Comparison of ENCODE assay signal across 11 mouse cellular contexts in genomic region chr5:90641218-90641610, GRCm38 (mm10). TPM values are rescaled to one million over a fixed set of nuclear protein-coding genes. Genes with fewer than 3 reads are reported as not detected.
DNase-seq lines count a peak whose midpoint lies in the region; ATAC-seq lines count a peak whose summit lies in the region.
"Had no signal": no experiment of that assay in that cellular context is flagged by ENCODE, and none has a peak within 500 bp of the region (broad histone marks: within the 10 kb centered on the region; RNA-seq: fewer than 3 reads in every experiment).

No protein-coding gene starts in this region.

- no peak for DNase-seq in embryonic facial prominence, embryonic 10.5 days (ENCODE audit: low spot score)
- DNase-seq in A20 (ENCODE audit: low read depth, low spot score): peak; percentile 22
- DNase-seq in testis, postnatal 14 days (ENCODE audit: low spot score): no peak
- DNase-seq in left cerebral cortex, postnatal 36 days (ENCODE audit: low spot score in 2 of 2): no peak
- DNase-seq: layer of hippocampus, postnatal 36 days; right cerebral cortex, postnatal 4 days had no signal

- 73% methylated on average over 10 of the region's 10 CpGs for whole genome bisulfite sequencing in embryonic facial prominence, embryonic 15.5 days
- WGBS in embryonic facial prominence, embryonic 10.5 days: 75% methylated on average over 10 of the region's 10 CpGs
- 72% methylated on average over 10 of the region's 10 CpGs for WGBS in kidney, embryonic 16.5 days
- WGBS in kidney, embryonic 14.5 days: 76% methylated on average over 10 of the region's 10 CpGs
- 50% methylated on average over 10 of the region's 10 CpGs for WGBS in liver, embryonic 16.5 days (ENCODE audit: insufficient replicate concordance)

- H3K36me3 ChIP-seq in embryonic facial prominence, embryonic 15.5 days: no peaks in the 10 kb centered on the region
- H3K36me3 ChIP-seq in embryonic facial prominence, embryonic 10.5 days (replicated peaks): no peaks in the 10 kb centered on the region
- no peaks in the 10 kb centered on the region for H3K36me3 ChIP-seq in kidney, embryonic 16.5 days (ENCODE audit: insufficient read depth, low read length)
- H3K36me3 ChIP-seq in kidney, embryonic 14.5 days (ENCODE audit: control insufficient read depth, insufficient read depth, low read length): no peaks in the 10 kb centered on the region
- no peaks in the 10 kb centered on the region for H3K36me3 ChIP-seq in liver, embryonic 16.5 days (ENCODE audit: control insufficient read depth, insufficient read depth)
- H3K36me3 ChIP-seq: heart, embryonic 10.5 days had no signal

- intact Hi-C loops in left cerebral cortex, postnatal 36 days (cut with DNase I): no loop called here

- no peak overlapping the region for H3K27ac ChIP-seq in embryonic facial prominence, embryonic 15.5 days (replicated peaks)
- no peak overlapping the region for H3K27ac ChIP-seq in embryonic facial prominence, embryonic 10.5 days (replicated peaks)
- H3K27ac ChIP-seq in kidney, embryonic 16.5 days (ENCODE audit: low read length): peak overlapping the region; percentile 17; the same call in 1 of the 2 replicates
- H3K27ac ChIP-seq in kidney, embryonic 14.5 days (ENCODE audit: low read depth, low read length): no peak overlapping the region; the same call in 1 of the 2 replicates
- H3K27ac ChIP-seq in liver, embryonic 16.5 days (ENCODE audit: low read length): peak overlapping the region; percentile 82

- 0 out of 2 replicates have a peak overlapping the region, but pooled peaks have one; percentile 72 for H3K4me2 ChIP-seq in embryonic facial prominence, embryonic 15.5 days (replicated peaks)
- peak overlapping the region; percentile 71; the same call in 1 of the 2 replicates for H3K4me2 ChIP-seq in kidney, embryonic 16.5 days (replicated peaks; ENCODE audit: low read depth, low read length)
- no peak overlapping the region for H3K4me2 ChIP-seq in kidney, embryonic 14.5 days (replicated peaks; ENCODE audit: low read depth, low read length)
- H3K4me2 ChIP-seq in liver, embryonic 16.5 days (ENCODE audit: low read depth, low read length): peak overlapping the region; percentile 52

- no peaks in the 10 kb centered on the region for H3K27me3 ChIP-seq in embryonic facial prominence, embryonic 15.5 days
- peaks cover 16% of the 10 kb centered on the region for H3K27me3 ChIP-seq in embryonic facial prominence, embryonic 10.5 days (replicated peaks; ENCODE audit: low read depth, poor library complexity, severe bottlenecking)
- no peaks in the 10 kb centered on the region for H3K27me3 ChIP-seq in kidney, embryonic 16.5 days (ENCODE audit: insufficient read depth, low read length)
- H3K27me3 ChIP-seq in kidney, embryonic 14.5 days (ENCODE audit: control insufficient read depth, insufficient read depth, low read length): no peaks in the 10 kb centered on the region
- no peaks in the 10 kb centered on the region for H3K27me3 ChIP-seq in liver, embryonic 16.5 days (ENCODE audit: control insufficient read depth, insufficient read depth, low read depth, low read length)

- H3K4me1 ChIP-seq in embryonic facial prominence, embryonic 15.5 days: peaks cover 6% of the 10 kb centered on the region; the same call in 1 of the 2 replicates
- peaks cover 8% of the 10 kb centered on the region for H3K4me1 ChIP-seq in embryonic facial prominence, embryonic 10.5 days
- H3K4me1 ChIP-seq in kidney, embryonic 16.5 days (ENCODE audit: insufficient read depth, low read length): 0 out of 2 replicates have a peak, but pooled peaks cover 6% of the 10 kb centered on the region
- H3K4me1 ChIP-seq in kidney, embryonic 14.5 days (ENCODE audit: control insufficient read depth, insufficient read depth, low read length): 0 out of 2 replicates have a peak, but pooled peaks cover 5% of the 10 kb centered on the region
- no peaks in the 10 kb centered on the region; the same call in 1 of the 2 replicates for H3K4me1 ChIP-seq in liver, embryonic 16.5 days (ENCODE audit: control insufficient read depth, low read depth, low read length)

- no peak for ATAC-seq in embryonic facial prominence, embryonic 15.5 days (ENCODE audit: insufficient number of reproducible peaks, low FRiP score, low TSS enrichment, low read depth)
- ATAC-seq in kidney, embryonic 16.5 days (ENCODE audit: low FRiP score, low TSS enrichment): peak; percentile 14; the same call in 1 of the 2 replicates
- no peak for ATAC-seq in kidney, embryonic 14.5 days (ENCODE audit: low FRiP score, low TSS enrichment)
- ATAC-seq in liver, embryonic 16.5 days (ENCODE audit: low read depth): peak; percentile 63

- H3K9me3 ChIP-seq in embryonic facial prominence, embryonic 15.5 days (replicated peaks): no peaks in the 10 kb centered on the region
- no peaks in the 10 kb centered on the region for H3K9me3 ChIP-seq in embryonic facial prominence, embryonic 10.5 days
- no peaks in the 10 kb centered on the region for H3K9me3 ChIP-seq in kidney, embryonic 16.5 days (ENCODE audit: low read length)
- H3K9me3 ChIP-seq in kidney, embryonic 14.5 days (ENCODE audit: control insufficient read depth, low read length): no peaks in the 10 kb centered on the region
- no peaks in the 10 kb centered on the region for H3K9me3 ChIP-seq in liver, embryonic 16.5 days (replicated peaks; ENCODE audit: control insufficient read depth, low read length)
- H3K9me3 ChIP-seq: heart, embryonic 10.5 days had no signal

- H3K9ac ChIP-seq in embryonic facial prominence, embryonic 15.5 days: no peak overlapping the region
- H3K9ac ChIP-seq in kidney, embryonic 16.5 days (replicated peaks; ENCODE audit: low read length): no peak overlapping the region
- H3K9ac ChIP-seq in kidney, embryonic 14.5 days (ENCODE audit: low read depth, low read length): no peak overlapping the region
- H3K9ac ChIP-seq in liver, embryonic 16.5 days (ENCODE audit: low read depth, low read length): no peak overlapping the region

- H3K4me3 ChIP-seq in embryonic facial prominence, embryonic 15.5 days (replicated peaks): no peak overlapping the region
- H3K4me3 ChIP-seq in embryonic facial prominence, embryonic 10.5 days: no peak overlapping the region
- no peak overlapping the region for H3K4me3 ChIP-seq in kidney, embryonic 16.5 days (ENCODE audit: low read length)
- no peak overlapping the region for H3K4me3 ChIP-seq in kidney, embryonic 14.5 days (ENCODE audit: low read length)
- H3K4me3 ChIP-seq in liver, embryonic 16.5 days (ENCODE audit: low read depth, low read length): peak overlapping the region; percentile 56

RNA-seq across cellular contexts. Expression of gene Rassf6, which starts 0.8 kb away (rescaled TPM):
- polyA plus RNA-seq in embryonic facial prominence, embryonic 15.5 days (2015; fragmentation: Nextera tagmentation; extraction: Ambion mirVana): 3.8 and 4.3 TPM in 2 replicates
- 0.30 and 0.40 TPM in 2 replicates for polyA plus RNA-seq in embryonic facial prominence, embryonic 10.5 days (2016; fragmentation: Nextera tagmentation; extraction: Ambion mirVana)
- polyA plus RNA-seq in kidney, embryonic 16.5 days (2015; fragmentation: Nextera tagmentation; extraction: Ambion mirVana): 18.1 and 18.9 TPM in 2 replicates
- 6.0 and 8.3 TPM in 2 replicates for polyA plus RNA-seq in kidney, embryonic 14.5 days (2014; fragmentation: Nextera tagmentation; extraction: Ambion mirVana)
- polyA plus RNA-seq in liver, embryonic 16.5 days (2015; fragmentation: Nextera tagmentation; extraction: Ambion mirVana): 5.8 and 6.7 TPM in 2 replicates
- total RNA-seq in left cerebral cortex, postnatal 36 days (2021): 1 to 10 TPM in 1 of 2 experiments, under 1 TPM in 1; 0.97 to 1.4 TPM

Comparison
In these comparisons a context has a peak if more than half of its experiments do, and no peak if none do; other contexts are left out.
1. ATAC-seq: peak in kidney, embryonic 16.5 days (single experiment) and liver, embryonic 16.5 days (single experiment); none in embryonic facial prominence, embryonic 15.5 days (single experiment) and kidney, embryonic 14.5 days (single experiment).
2. H3K27ac ChIP-seq: peak in kidney, embryonic 16.5 days (single experiment) and liver, embryonic 16.5 days (single experiment); none in embryonic facial prominence, embryonic 15.5 days (single experiment), embryonic facial prominence, embryonic 10.5 days (single experiment) and kidney, embryonic 14.5 days (single experiment).